Mouse (Mus musculus) neural tube, embryonic 11.5 days (tissue): Measurements from ENCODE around the gene Adora3. TPM values are rescaled to one million over a fixed set of nuclear protein-coding genes. Genes with fewer than 3 reads are reported as not detected.

Source experiments
- ATAC-seq: fragments of 200-750 bp; cut with Nextera tagmentation; 2 replicates; pipeline ENCODE4 v1.8.0; 2017; ENCODE audit warnings: moderate number of reproducible peaks, mild to moderate bottlenecking, moderate TSS enrichment, moderate library complexity; ENCODE audit not compliant: insufficient read depth, low FRiP score, low TSS enrichment
- DNase-seq: peaks from one replicate; pipeline ENCODE4 v3.0.0-alpha.2; 2015; ENCODE audit warnings: low spot score
- H3K27ac ChIP-seq: fragments of 300-500 bp; sonication (generic); 2 replicates; pipeline ENCODE4 v1.5.1; 2014; ENCODE audit warnings: low read depth, mild to moderate bottlenecking, low read length
- H3K27me3 ChIP-seq: fragments of 300-500 bp; sonication (generic); 2 replicates; pipeline ENCODE4 v1.6.1; 2014; ENCODE audit warnings: mild to moderate bottlenecking, low read length, mixed read lengths; ENCODE audit not compliant: control insufficient read depth, insufficient read depth
- H3K36me3 ChIP-seq: fragments of 300-500 bp; sonication (generic); 2 replicates; pipeline ENCODE4 v1.6.1; 2014; ENCODE audit warnings: mild to moderate bottlenecking, low read length, moderate library complexity, mixed read lengths; ENCODE audit not compliant: control insufficient read depth, insufficient read depth
- H3K4me1 ChIP-seq: fragments of 300-500 bp; sonication (generic); 2 replicates; pipeline ENCODE4 v1.6.1; 2014; ENCODE audit warnings: low read length, mixed read lengths; ENCODE audit not compliant: control insufficient read depth, insufficient read depth
- H3K4me2 ChIP-seq: fragments of 300-500 bp; sonication (generic); 2 replicates; pipeline ENCODE4 v1.6.1; 2014; ENCODE audit warnings: low read depth, mild to moderate bottlenecking, moderate library complexity
- H3K4me3 ChIP-seq: fragments of 300-500 bp; sonication (generic); 2 replicates; pipeline ENCODE4 v1.5.1; 2014; ENCODE audit warnings: low read depth, low read length
- H3K9ac ChIP-seq: fragments of 300-500 bp; sonication (generic); 2 replicates; pipeline ENCODE4 v1.6.1; 2014; ENCODE audit warnings: mild to moderate bottlenecking, low read length
- H3K9me3 ChIP-seq: fragments of 300-500 bp; sonication (generic); 2 replicates; pipeline ENCODE4 v1.6.1; 2016; ENCODE audit warnings: low read length; ENCODE audit not compliant: control insufficient read depth
- WGBS: fragments of 180-500 bp; shearing (Covaris S2); extraction: QIAGEN DNeasy Blood & Tissue Kit; methylation state at CpG from one replicate; pipeline ENCODE4 v1.1.7; 2014; 5-methylcytosine and 5-hydroxymethylcytosine counted together
- polyA plus RNA-seq: library from polyadenylated mRNA; unstranded; fragments of >200 nt; fragmentation: Nextera tagmentation; extraction: Ambion mirVana; gene quantifications from 2 replicates; pipeline ENCODE4 v1.2.1, GENCODE M21; 2014

Adora3 gene
- polyA plus RNA-seq, 1 experiment from 2014 or later, result 0.19 TPM

DNA sequence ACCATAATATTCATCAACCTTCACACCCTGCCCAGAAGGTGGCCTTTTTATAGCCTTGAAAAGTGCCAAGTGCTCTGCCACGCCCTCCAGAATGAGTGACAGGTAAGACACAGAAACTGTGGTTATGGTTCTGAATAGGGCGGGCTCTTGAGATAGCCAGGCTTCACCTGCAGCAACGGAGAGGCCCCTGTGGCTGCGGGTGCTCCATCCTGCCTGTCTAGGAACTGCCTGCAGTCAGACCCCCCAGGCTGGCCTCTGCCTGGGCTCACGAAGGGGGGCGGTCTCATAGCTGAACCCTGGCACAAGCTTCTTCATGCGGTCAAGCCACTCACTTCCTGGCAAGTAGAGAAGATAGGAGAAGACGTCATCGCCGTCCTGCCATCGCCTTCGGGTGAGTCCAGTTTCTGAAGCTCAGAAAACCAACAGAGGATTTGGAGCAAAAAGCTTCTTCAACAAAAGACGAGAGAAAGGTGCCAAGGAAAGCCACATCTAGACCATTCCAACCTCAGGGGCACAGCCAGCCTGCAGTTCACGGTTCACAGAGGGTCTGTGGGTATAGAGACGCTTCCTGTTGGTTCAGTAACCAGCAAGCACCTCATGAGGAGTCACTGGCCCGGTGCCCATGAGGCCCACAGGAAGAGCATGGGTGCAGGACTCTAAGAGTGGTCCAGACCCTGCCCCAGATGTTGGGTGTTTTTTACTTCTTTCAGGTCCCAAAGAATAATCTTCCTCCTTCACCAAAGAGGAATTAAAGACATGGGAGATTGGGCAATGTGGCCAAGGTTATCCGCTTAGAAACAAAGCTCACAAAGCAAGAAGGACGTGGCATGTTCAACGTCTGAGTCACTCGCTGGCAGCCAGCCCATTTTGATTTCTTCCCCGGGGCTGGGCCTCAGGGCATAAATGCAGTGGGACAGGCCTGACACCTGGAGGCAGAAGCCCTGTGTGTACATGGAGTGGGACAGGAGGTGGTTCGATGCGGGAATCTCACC is 24.2 kb downstream of the Adora3 start:
- H3K9ac ChIP-seq, result no peak overlapping the region
- no peak overlapping the region for H3K27ac ChIP-seq
- no peaks in the 10 kb centered on the region for H3K9me3 ChIP-seq
- 86% methylated on average over 23 of the region's 23 CpGs for WGBS
- H3K27me3 ChIP-seq, result no peaks in the 10 kb centered on the region
- DNase-seq, result peak; percentile 35
- no peak overlapping the region for H3K4me3 ChIP-seq
- H3K4me1 ChIP-seq, result no peaks in the 10 kb centered on the region
- H3K36me3 ChIP-seq, result no peaks in the 10 kb centered on the region
- ATAC-seq, result no peak
- no peak overlapping the region for H3K4me2 ChIP-seq

DNA sequence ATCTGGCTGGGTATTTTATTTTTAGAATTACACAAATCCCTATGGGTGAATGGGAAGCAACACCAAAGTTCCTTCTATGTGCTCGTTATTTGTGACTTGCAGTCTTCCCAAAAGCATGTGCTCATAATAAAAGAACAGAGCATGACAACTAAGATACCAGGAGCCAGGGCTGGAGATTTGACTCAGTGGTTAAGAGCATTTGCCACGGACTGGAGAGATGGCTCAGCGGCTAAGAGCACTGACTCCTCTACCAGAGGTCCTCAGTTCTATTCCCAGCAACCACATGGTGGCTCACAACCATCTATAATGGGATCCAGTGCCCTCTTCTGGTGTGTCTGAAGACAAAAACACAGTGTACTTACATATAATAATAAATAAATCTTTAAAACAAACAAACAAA is 26.2 kb downstream of the Adora3 start:
- ATAC-seq (no peak), DNase-seq (no peak)
- Histone ChIP-seq H3K9ac (no peak overlapping the region), H3K4me3 (no peak overlapping the region), H3K27me3 (no peaks in the 10 kb centered on the region), H3K4me1 (no peaks in the 10 kb centered on the region), H3K4me2 (no peak overlapping the region), H3K27ac (no peak overlapping the region), H3K9me3 (no peaks in the 10 kb centered on the region), H3K36me3 (no peaks in the 10 kb centered on the region)
- WGBS, result 90% methylated on average over 3 of the region's 3 CpGs

DNA sequence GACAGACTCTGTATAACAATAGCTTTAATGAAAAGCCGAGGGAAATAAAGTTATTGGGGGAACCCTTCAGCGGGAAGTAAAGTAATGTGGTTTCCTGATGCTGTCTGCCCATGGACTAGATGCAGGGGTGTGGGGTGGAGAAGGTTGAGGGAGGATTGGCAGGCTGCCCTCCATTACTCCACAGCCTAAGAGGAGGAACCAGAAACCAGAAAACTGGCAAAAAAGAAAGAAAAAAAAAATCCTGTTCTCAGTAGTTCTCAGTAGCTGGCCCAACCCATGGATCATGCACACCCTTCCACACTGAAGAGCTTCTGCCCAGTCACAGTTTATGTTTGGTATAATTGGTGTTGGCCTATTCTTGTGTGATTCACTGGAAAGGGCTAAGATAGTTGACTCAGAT is 27.7 kb downstream of the Adora3 start:
- H3K4me3 ChIP-seq, result no peak overlapping the region
- WGBS, result 92% methylated on average over 2 of the region's 2 CpGs
- H3K27ac ChIP-seq, result no peak overlapping the region
- H3K9ac ChIP-seq, result no peak overlapping the region
- ATAC-seq, result no peak
- H3K4me2 ChIP-seq, result no peak overlapping the region
- no peak for DNase-seq
- H3K36me3 ChIP-seq, result no peaks in the 10 kb centered on the region
- no peaks in the 10 kb centered on the region for H3K4me1 ChIP-seq
- no peaks in the 10 kb centered on the region for H3K27me3 ChIP-seq
- H3K9me3 ChIP-seq, result no peaks in the 10 kb centered on the region

DNA sequence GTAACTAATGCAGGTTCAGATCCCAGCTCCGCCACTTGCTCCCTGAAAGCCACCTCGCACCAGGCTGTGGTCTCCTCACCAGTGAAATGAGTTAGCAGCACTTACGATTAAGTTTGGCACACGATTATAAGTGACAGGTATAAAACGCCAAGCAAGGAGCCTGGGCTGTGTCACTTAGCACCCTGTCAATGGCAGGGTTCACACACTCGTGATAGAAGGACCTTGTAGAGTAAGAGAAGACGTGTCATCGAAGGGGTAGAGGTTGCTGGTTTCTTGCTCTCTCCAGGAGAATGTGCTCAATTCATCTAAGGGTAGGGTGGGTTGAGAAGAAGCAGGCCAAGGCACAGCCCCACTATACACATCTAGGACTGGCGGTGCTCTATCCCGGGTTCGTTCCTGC is 28.2 kb downstream of the Adora3 start:
- WGBS, result 92% methylated on average over 11 of the region's 11 CpGs
- H3K4me3 ChIP-seq, result no peak overlapping the region
- no peaks in the 10 kb centered on the region for H3K9me3 ChIP-seq
- no peaks in the 10 kb centered on the region for H3K4me1 ChIP-seq
- H3K4me2 ChIP-seq, result no peak overlapping the region
- no peaks in the 10 kb centered on the region for H3K27me3 ChIP-seq
- DNase-seq, result no peak
- ATAC-seq, result no peak
- H3K9ac ChIP-seq, result no peak overlapping the region
- no peak overlapping the region for H3K27ac ChIP-seq
- no peaks in the 10 kb centered on the region for H3K36me3 ChIP-seq

DNA sequence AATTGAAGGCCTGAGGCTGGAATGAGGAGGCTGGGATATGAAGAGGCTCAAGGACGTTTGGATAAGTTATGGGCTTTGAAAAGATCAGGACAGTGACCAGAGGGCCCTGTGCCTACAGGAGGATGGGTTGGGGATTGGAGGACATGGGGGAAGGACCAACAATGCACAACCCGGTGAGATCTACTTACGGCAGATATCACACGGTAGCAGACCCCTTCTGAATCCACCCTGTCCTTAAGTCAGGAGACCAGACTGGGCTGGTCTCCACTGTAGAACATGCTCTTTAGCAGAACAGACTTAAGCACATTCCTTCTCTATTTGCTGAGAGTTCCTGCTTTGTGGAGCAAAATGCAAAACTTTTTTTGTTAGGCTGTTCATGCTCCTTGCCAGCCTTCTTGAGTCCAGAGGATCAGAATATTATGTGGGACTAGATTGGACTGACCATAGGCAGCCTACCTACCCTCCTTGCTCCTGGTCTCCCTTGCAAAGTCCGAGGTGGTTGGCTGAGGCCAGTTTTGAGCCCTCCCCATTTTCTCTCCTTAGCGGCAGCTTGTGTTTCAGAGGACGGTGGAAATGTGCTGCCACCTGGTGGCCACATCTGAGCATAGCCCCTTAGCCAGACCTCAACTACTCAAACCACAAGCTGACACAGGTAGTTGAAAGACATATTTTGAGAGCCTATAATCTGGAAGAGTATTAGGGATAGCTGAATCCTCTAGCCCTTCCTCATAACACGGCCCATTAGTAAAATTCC is 28.9 kb downstream of the Adora3 start:
- Histone ChIP-seq H3K9ac (no peak overlapping the region), H3K4me3 (no peak overlapping the region), H3K27me3 (no peaks in the 10 kb centered on the region), H3K36me3 (no peaks in the 10 kb centered on the region), H3K9me3 (no peaks in the 10 kb centered on the region), H3K4me1 (no peaks in the 10 kb centered on the region), H3K4me2 (no peak overlapping the region), H3K27ac (no peak overlapping the region)
- WGBS, result 43% methylated on average over 8 of the region's 8 CpGs
- peak; percentile 74 for ATAC-seq
- peak; percentile 84 for DNase-seq

DNA sequence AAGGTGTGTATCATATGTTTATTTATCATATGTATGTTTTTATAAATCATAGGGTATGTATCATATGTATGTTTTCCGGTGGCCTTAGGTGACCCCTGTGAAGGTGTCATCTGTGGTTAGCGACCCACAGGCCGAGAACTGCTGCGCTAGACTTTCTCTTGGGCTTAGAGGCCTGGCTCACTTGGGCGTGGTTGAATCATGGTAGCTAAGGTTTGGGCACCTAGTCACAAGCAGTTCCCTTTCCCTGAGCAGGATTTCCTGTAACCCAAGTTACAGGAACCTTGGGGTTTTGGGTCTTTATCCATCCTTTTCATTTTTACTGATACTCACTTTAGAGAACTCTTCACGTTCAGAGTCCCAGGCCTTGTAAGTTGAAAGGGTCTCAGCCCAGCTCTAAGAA is 29.6 kb downstream of the Adora3 start:
- DNase-seq (no peak), ATAC-seq (no peak)
- H3K4me3 ChIP-seq, result no peak overlapping the region
- no peaks in the 10 kb centered on the region for H3K27me3 ChIP-seq
- no peaks in the 10 kb centered on the region for H3K4me1 ChIP-seq
- H3K36me3 ChIP-seq, result no peaks in the 10 kb centered on the region
- WGBS, result 76% methylated on average over 6 of the region's 6 CpGs
- H3K4me2 ChIP-seq, result no peak overlapping the region
- no peaks in the 10 kb centered on the region for H3K9me3 ChIP-seq
- H3K27ac ChIP-seq, result no peak overlapping the region
- H3K9ac ChIP-seq, result no peak overlapping the region

DNA sequence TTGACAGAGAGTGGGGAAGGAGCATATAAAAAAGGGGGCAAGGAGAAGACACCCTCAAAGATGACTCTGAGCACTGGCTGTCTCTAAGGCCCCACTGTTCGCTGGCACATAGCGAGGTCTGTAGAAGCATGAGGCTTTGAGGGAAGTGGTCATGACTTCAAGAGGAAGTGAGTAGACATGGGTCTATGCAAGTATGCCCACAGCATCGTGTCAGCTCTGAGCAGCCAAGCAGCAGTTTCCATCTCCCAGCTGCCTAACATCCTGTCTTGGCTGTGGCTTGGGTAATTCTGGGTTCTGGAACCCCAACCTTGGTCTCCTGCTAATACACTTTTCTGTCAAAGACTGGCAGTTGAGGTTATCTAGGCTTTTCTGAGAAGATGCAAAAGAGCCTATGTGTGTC is 30.1 kb downstream of the Adora3 start:
- Histone ChIP-seq H3K27me3 (no peaks in the 10 kb centered on the region), H3K4me2 (no peak overlapping the region), H3K4me3 (no peak overlapping the region), H3K9me3 (no peaks in the 10 kb centered on the region), H3K4me1 (no peaks in the 10 kb centered on the region), H3K27ac (no peak overlapping the region), H3K36me3 (no peaks in the 10 kb centered on the region), H3K9ac (no peak overlapping the region)
- DNase-seq, result no peak
- WGBS, result 87% methylated on average over 3 of the region's 3 CpGs
- ATAC-seq, result no peak

DNA sequence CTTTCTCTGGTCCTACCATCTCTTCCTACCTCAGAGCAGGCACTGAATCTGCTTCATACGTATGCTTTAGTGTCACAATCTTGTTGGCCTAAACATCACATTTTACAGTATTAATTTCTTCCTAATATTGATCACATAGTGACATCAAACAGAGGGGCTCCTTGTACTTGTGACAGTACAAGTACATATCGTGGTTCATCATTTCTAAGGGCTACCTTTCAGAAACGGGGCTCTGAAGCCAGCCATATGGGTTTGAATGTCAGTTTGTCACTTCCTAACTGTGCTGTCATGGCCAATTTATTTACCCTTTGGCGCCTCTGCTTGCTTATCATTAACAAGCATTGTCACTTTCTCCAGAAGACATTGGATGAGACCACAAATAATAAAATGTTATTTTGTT is 30.8 kb downstream of the Adora3 start:
- no peaks in the 10 kb centered on the region for H3K4me1 ChIP-seq
- no peaks in the 10 kb centered on the region for H3K36me3 ChIP-seq
- no peaks in the 10 kb centered on the region for H3K9me3 ChIP-seq
- DNase-seq (no peak), ATAC-seq (no peak)
- no peak overlapping the region for H3K27ac ChIP-seq
- no peak overlapping the region for H3K9ac ChIP-seq
- H3K4me2 ChIP-seq, result no peak overlapping the region
- WGBS, result 84% methylated on average over 4 of the region's 4 CpGs
- no peaks in the 10 kb centered on the region for H3K27me3 ChIP-seq
- no peak overlapping the region for H3K4me3 ChIP-seq
